9 mouse cellular contexts compared by ENCODE assay signal in the genomic region with DNA sequence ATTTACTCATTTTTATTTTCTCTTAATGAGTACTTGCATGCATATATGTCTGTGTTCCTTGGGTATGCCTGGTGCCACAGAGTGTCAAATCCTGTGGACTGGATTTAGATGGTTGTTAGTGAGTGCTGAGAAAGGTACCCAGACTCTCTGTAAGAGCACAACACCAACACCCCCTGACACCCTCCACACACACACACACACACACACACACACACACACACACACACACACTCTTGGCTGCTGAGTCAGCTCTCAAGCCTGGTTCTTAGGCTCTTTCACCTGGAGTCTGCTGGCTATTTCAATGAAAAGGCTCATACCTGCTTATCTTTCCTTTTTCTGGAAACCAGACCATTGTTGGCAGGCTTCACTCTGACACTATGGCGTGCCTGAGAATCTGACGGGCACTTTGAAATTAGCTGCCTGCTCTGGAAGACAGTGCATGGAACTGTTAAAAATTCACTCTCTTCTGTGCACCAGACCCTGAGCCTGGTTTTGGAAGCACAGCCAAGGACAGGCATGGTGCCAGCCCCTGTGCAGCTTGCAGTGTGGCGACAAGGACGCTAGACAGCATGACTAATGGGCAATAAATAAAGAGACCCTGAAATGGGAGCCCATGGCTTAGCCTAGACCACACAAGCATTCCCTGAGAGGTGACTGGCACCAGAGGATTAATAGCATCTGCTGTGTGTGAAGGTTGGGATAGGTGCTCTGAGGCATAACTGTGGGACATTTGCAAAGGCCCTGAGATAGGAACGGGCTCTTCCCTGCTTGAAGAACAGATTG. TPM values are rescaled to one million over a fixed set of nuclear protein-coding genes. Genes with fewer than 3 reads are reported as not detected.
DNase-seq lines count a peak whose midpoint lies in the region; ATAC-seq and TF ChIP-seq lines count a peak whose summit lies in the region.
"Had no signal": no experiment of that assay in that cellular context is flagged by ENCODE, and none has a peak within 500 bp of the region (broad histone marks: within the 10 kb centered on the region; RNA-seq: fewer than 3 reads in every experiment).

No protein-coding gene starts in this region.

- no peaks in the 10 kb centered on the region for H3K9me3 ChIP-seq in hindbrain, postnatal 0 days (ENCODE audit: low read length)
- H3K9me3 ChIP-seq in stomach, embryonic 15.5 days, result no peaks in the 10 kb centered on the region
- H3K9me3 ChIP-seq in liver, embryonic 12.5 days (replicated peaks), result no peaks in the 10 kb centered on the region

- ATAC-seq in hindbrain, postnatal 0 days, result peak; percentile 98
- ATAC-seq in stomach, embryonic 15.5 days (ENCODE audit: insufficient read depth, low FRiP score, low read depth), result no peak
- ATAC-seq in liver, embryonic 12.5 days, result no peak

- no peaks in the 10 kb centered on the region for H3K36me3 ChIP-seq in hindbrain, postnatal 0 days (ENCODE audit: insufficient read depth, low read length)
- no peaks in the 10 kb centered on the region for H3K36me3 ChIP-seq in stomach, embryonic 15.5 days
- H3K36me3 ChIP-seq in liver, embryonic 12.5 days, result no peaks in the 10 kb centered on the region

- intact Hi-C loops in left cerebral cortex, postnatal 14 days (cut with DNase I), result no loop called here

- H3K27me3 ChIP-seq in hindbrain, postnatal 0 days (ENCODE audit: insufficient read depth, low read length), result no peaks in the 10 kb centered on the region
- H3K27me3 ChIP-seq in stomach, embryonic 15.5 days (replicated peaks), result no peaks in the 10 kb centered on the region
- H3K27me3 ChIP-seq in liver, embryonic 12.5 days (replicated peaks), result 0 out of 2 replicates have a peak, but pooled peaks cover under 1% of the 10 kb centered on the region

- TF ChIP-seq CTCF in hindbrain, postnatal 0 days (IDR thresholded peaks at IDR 0.05; ENCODE audit: low read depth), result no peak

- H3K27ac ChIP-seq in hindbrain, postnatal 0 days, result peak overlapping the region; percentile 48
- H3K27ac ChIP-seq in stomach, embryonic 15.5 days, result 0 out of 2 replicates have a peak overlapping the region, but pooled peaks have one; percentile 2
- no peak overlapping the region for H3K27ac ChIP-seq in liver, embryonic 12.5 days

- peak; percentile 79 for DNase-seq in ovary, postnatal 36 days (ENCODE audit: low spot score)
- no peak for DNase-seq in ovary, postnatal 14 days (ENCODE audit: low spot score)
- peak; percentile 92 to 93 for DNase-seq in cerebellum, postnatal 14 days
- peak; percentile 91 for DNase-seq in hindbrain, postnatal 0 days (ENCODE audit: low spot score)
- peak; percentile 51 to 64 for DNase-seq in left cerebral cortex, postnatal 14 days (ENCODE audit: low spot score in 2 of 2)
- DNase-seq in spleen, adult 18-20 months, result no peak

- H3K9ac ChIP-seq in hindbrain, postnatal 0 days (replicated peaks; ENCODE audit: low read length), result no peak overlapping the region
- no peak overlapping the region for H3K9ac ChIP-seq in stomach, embryonic 15.5 days
- H3K9ac ChIP-seq in liver, embryonic 12.5 days, result no peak overlapping the region

- H3K4me1 ChIP-seq in hindbrain, postnatal 0 days (ENCODE audit: insufficient read depth, low read length), result no peaks in the 10 kb centered on the region; the same call in 1 of the 2 replicates
- no peaks in the 10 kb centered on the region for H3K4me1 ChIP-seq in stomach, embryonic 15.5 days
- H3K4me1 ChIP-seq in liver, embryonic 12.5 days, result no peaks in the 10 kb centered on the region

- 23% methylated on average over 5 of the region's 5 CpGs for WGBS in hindbrain, postnatal 0 days
- WGBS in stomach, embryonic 15.5 days, result 32% methylated on average over 5 of the region's 5 CpGs
- 59% methylated on average over 5 of the region's 5 CpGs for WGBS in liver, embryonic 12.5 days (ENCODE audit: insufficient replicate concordance)

- no peak overlapping the region for H3K4me3 ChIP-seq in hindbrain, postnatal 0 days (ENCODE audit: low read length)
- H3K4me3 ChIP-seq in stomach, embryonic 15.5 days (replicated peaks), result no peak overlapping the region
- no peak overlapping the region for H3K4me3 ChIP-seq in liver, embryonic 12.5 days

- H3K4me2 ChIP-seq in hindbrain, postnatal 0 days (ENCODE audit: low read depth, low read length), result no peak overlapping the region
- H3K4me2 ChIP-seq in stomach, embryonic 15.5 days, result no peak overlapping the region
- no peak overlapping the region for H3K4me2 ChIP-seq in liver, embryonic 12.5 days

RNA-seq across cellular contexts. Expression of gene Kank1, which starts 49.2 kb away (rescaled TPM):
- total RNA-seq in hindbrain, postnatal 0 days (2014; rRNA removed), result 21.9 and 23.3 TPM in 2 replicates
- 13.4 and 13.5 TPM in 2 replicates for polyA plus RNA-seq in hindbrain, postnatal 0 days (2015; fragmentation: Nextera tagmentation; extraction: Ambion mirVana)
- 10 to 100 TPM; 24.5 to 24.6 TPM for total RNA-seq in left cerebral cortex, postnatal 14 days (2021)
- polyA plus RNA-seq in stomach, embryonic 15.5 days (2015; fragmentation: Nextera tagmentation; extraction: Ambion mirVana), result 23.0 and 25.5 TPM in 2 replicates
- polyA plus RNA-seq in liver, embryonic 12.5 days (2016; fragmentation: Nextera tagmentation; extraction: Ambion mirVana), result 7.8 and 8.0 TPM in 2 replicates
- total RNA-seq: neutrophil, adult 5-6 weeks had no signal

Comparison
In these comparisons a context has a peak if more than half of its experiments do, and no peak if none do; other contexts are left out.
1. DNase-seq: peak in ovary, postnatal 36 days (single experiment), cerebellum, postnatal 14 days (2 of 2), hindbrain, postnatal 0 days (single experiment) and left cerebral cortex, postnatal 14 days (2 of 2); none in ovary, postnatal 14 days (single experiment) and spleen, adult 18-20 months (0 of 2).